Mouse (Mus musculus): ENCODE data around the gene Polr1c. TPM values are rescaled to one million over a fixed set of nuclear protein-coding genes. Genes with fewer than 3 reads are reported as not detected.

Gene Polr1c
- polyA plus RNA-seq, 1 experiment from 2014 or later = 104 TPM

- no peaks in the 10 kb centered on the region for H3K9me3 ChIP-seq (replicated peaks)
- no peaks in the 10 kb centered on the region for H3K27me3 ChIP-seq
- WGBS = 90% methylated on average over 10 of the region's 10 CpGs
- peaks cover 5% of the 10 kb centered on the region; the same call in 1 of the 2 replicates for H3K4me1 ChIP-seq
- no peak overlapping the region for H3K4me2 ChIP-seq
- no peak overlapping the region for H3K4me3 ChIP-seq (replicated peaks)
- H3K27ac ChIP-seq = no peak overlapping the region
- H3K9ac ChIP-seq = no peak overlapping the region
- peaks cover 87% of the 10 kb centered on the region for H3K36me3 ChIP-seq
- ATAC-seq (replicated peaks; ENCODE audit: low FRiP score) = no peak
Observed at GRCm38 (mm10) chr17:46275506-46275905, 27.7 kb upstream of the Polr1c start.

GRCm38 (mm10) chr17:46275034-46275433, 27.2 kb upstream of the Polr1c start:
- no peak overlapping the region for H3K27ac ChIP-seq
- no peak overlapping the region for H3K4me3 ChIP-seq (replicated peaks)
- ATAC-seq (replicated peaks; ENCODE audit: low FRiP score) = no peak
- 0 out of 2 replicates have a peak, but pooled peaks cover 2% of the 10 kb centered on the region for H3K4me1 ChIP-seq
- 94% methylated on average over 6 of the region's 6 CpGs for WGBS
- peaks cover 87% of the 10 kb centered on the region for H3K36me3 ChIP-seq
- no peaks in the 10 kb centered on the region for H3K27me3 ChIP-seq
- H3K4me2 ChIP-seq = no peak overlapping the region
- H3K9me3 ChIP-seq (replicated peaks) = no peaks in the 10 kb centered on the region
- no peak overlapping the region for H3K9ac ChIP-seq

GRCm38 (mm10) chr17:46274465-46274864, 26.6 kb upstream of the Polr1c start:
- 50% methylated on average over 6 of the region's 6 CpGs for WGBS

GRCm38 (mm10) chr17:46273803-46274236, 26.0 kb upstream of the Polr1c start:
- Histone ChIP-seq H3K4me2 (no peak overlapping the region), H3K4me1 (0 out of 2 replicates have a peak, but pooled peaks cover 5% of the 10 kb centered on the region), H3K36me3 (peaks cover 87% of the 10 kb centered on the region), H3K9ac (no peak overlapping the region), H3K4me3 (replicated peaks) (no peak overlapping the region), H3K27me3 (no peaks in the 10 kb centered on the region), H3K27ac (no peak overlapping the region), H3K9me3 (replicated peaks) (no peaks in the 10 kb centered on the region)
- no peak for ATAC-seq (replicated peaks; ENCODE audit: low FRiP score)
- WGBS = 63% methylated on average over 1 of the region's 1 CpGs

More at GRCm38 (mm10) chr17:46274465-46274864, 26.6 kb upstream of the Polr1c start:
- Histone ChIP-seq H3K4me1 (0 out of 2 replicates have a peak, but pooled peaks cover 5% of the 10 kb centered on the region), H3K9me3 (replicated peaks) (no peaks in the 10 kb centered on the region), H3K27ac (no peak overlapping the region), H3K4me2 (no peak overlapping the region), H3K4me3 (replicated peaks) (no peak overlapping the region), H3K27me3 (no peaks in the 10 kb centered on the region), H3K9ac (no peak overlapping the region), H3K36me3 (peaks cover 87% of the 10 kb centered on the region)
- no peak for ATAC-seq (replicated peaks; ENCODE audit: low FRiP score)

GRCm38 (mm10) chr17:46272675-46273074, 24.8 kb upstream of the Polr1c start:
- no peak for ATAC-seq (replicated peaks; ENCODE audit: low FRiP score)
- no peaks in the 10 kb centered on the region for H3K27me3 ChIP-seq
- no peak overlapping the region for H3K4me2 ChIP-seq
- WGBS = 80% methylated on average over 5 of the region's 5 CpGs
- peaks cover 84% of the 10 kb centered on the region for H3K36me3 ChIP-seq
- H3K9me3 ChIP-seq (replicated peaks) = no peaks in the 10 kb centered on the region
- H3K9ac ChIP-seq = no peak overlapping the region
- 0 out of 2 replicates have a peak, but pooled peaks cover 5% of the 10 kb centered on the region for H3K4me1 ChIP-seq
- no peak overlapping the region for H3K4me3 ChIP-seq (replicated peaks)
- no peak overlapping the region for H3K27ac ChIP-seq

GRCm38 (mm10) chr17:46272058-46272457, 24.2 kb upstream of the Polr1c start:
- Histone ChIP-seq H3K27me3 (no peaks in the 10 kb centered on the region), H3K27ac (no peak overlapping the region), H3K4me2 (no peak overlapping the region), H3K9me3 (replicated peaks) (no peaks in the 10 kb centered on the region), H3K4me3 (replicated peaks) (no peak overlapping the region), H3K36me3 (peaks cover 82% of the 10 kb centered on the region), H3K4me1 (peaks cover 8% of the 10 kb centered on the region; the same call in 1 of the 2 replicates), H3K9ac (no peak overlapping the region)
- no peak for ATAC-seq (replicated peaks; ENCODE audit: low FRiP score)
- 88% methylated on average over 2 of the region's 2 CpGs for WGBS

- H3K27me3 ChIP-seq = no peaks in the 10 kb centered on the region
- no peak overlapping the region for H3K4me2 ChIP-seq
- 80% methylated on average over 19 of the region's 19 CpGs for WGBS
- H3K9me3 ChIP-seq (replicated peaks) = no peaks in the 10 kb centered on the region
- H3K27ac ChIP-seq = no peak overlapping the region
- peaks cover 18% of the 10 kb centered on the region for H3K4me1 ChIP-seq
- H3K4me3 ChIP-seq (replicated peaks) = no peak overlapping the region
- peaks cover 85% of the 10 kb centered on the region for H3K36me3 ChIP-seq
- no peak for ATAC-seq (replicated peaks; ENCODE audit: low FRiP score)
- H3K9ac ChIP-seq = no peak overlapping the region
Observed at GRCm38 (mm10) chr17:46269771-46270534, 22.1 kb upstream of the Polr1c start.

- H3K4me2 ChIP-seq = no peak overlapping the region
- H3K36me3 ChIP-seq = peaks cover 87% of the 10 kb centered on the region
- no peak overlapping the region for H3K9ac ChIP-seq
- WGBS = 75% methylated on average over 10 of the region's 10 CpGs
- no peaks in the 10 kb centered on the region for H3K9me3 ChIP-seq (replicated peaks)
- H3K27ac ChIP-seq = no peak overlapping the region
- H3K27me3 ChIP-seq = no peaks in the 10 kb centered on the region
- ATAC-seq (replicated peaks; ENCODE audit: low FRiP score) = no peak
- no peak overlapping the region for H3K4me3 ChIP-seq (replicated peaks)
- H3K4me1 ChIP-seq = peaks cover 18% of the 10 kb centered on the region
Observed at GRCm38 (mm10) chr17:46268026-46268720, 20.3 kb upstream of the Polr1c start.

- Histone ChIP-seq H3K4me3 (replicated peaks) (no peak overlapping the region), H3K36me3 (peaks cover 88% of the 10 kb centered on the region), H3K9ac (no peak overlapping the region), H3K9me3 (replicated peaks) (no peaks in the 10 kb centered on the region), H3K4me2 (no peak overlapping the region), H3K4me1 (peaks cover 18% of the 10 kb centered on the region), H3K27ac (no peak overlapping the region), H3K27me3 (no peaks in the 10 kb centered on the region)
- 82% methylated on average over 7 of the region's 7 CpGs for WGBS
- ATAC-seq (replicated peaks; ENCODE audit: low FRiP score) = no peak
Observed at GRCm38 (mm10) chr17:46267511-46267910, 19.7 kb upstream of the Polr1c start.

GRCm38 (mm10) chr17:46266986-46267385, 19.1 kb upstream of the Polr1c start:
- H3K27me3 ChIP-seq = no peaks in the 10 kb centered on the region
- H3K27ac ChIP-seq = peak overlapping the region; percentile 16; the same call in 1 of the 2 replicates
- H3K36me3 ChIP-seq = peaks cover 91% of the 10 kb centered on the region
- 42% methylated on average over 6 of the region's 6 CpGs for WGBS
- H3K9ac ChIP-seq = no peak overlapping the region
- no peak overlapping the region for H3K4me3 ChIP-seq (replicated peaks)
- peaks cover 18% of the 10 kb centered on the region for H3K4me1 ChIP-seq
- no peaks in the 10 kb centered on the region for H3K9me3 ChIP-seq (replicated peaks)
- no peak overlapping the region for H3K4me2 ChIP-seq
- ATAC-seq (replicated peaks; ENCODE audit: low FRiP score) = no peak

- Histone ChIP-seq H3K4me3 (replicated peaks) (no peak overlapping the region), H3K9ac (no peak overlapping the region), H3K4me1 (peaks cover 18% of the 10 kb centered on the region), H3K36me3 (peaks cover 91% of the 10 kb centered on the region), H3K27ac (peak overlapping the region; percentile 16), H3K27me3 (no peaks in the 10 kb centered on the region), H3K9me3 (replicated peaks) (no peaks in the 10 kb centered on the region), H3K4me2 (no peak overlapping the region)
- ATAC-seq (replicated peaks; ENCODE audit: low FRiP score) = 0 out of 2 replicates have a peak, but pooled peaks have one; percentile 37
- WGBS = 26% methylated on average over 14 of the region's 14 CpGs
Observed at GRCm38 (mm10) chr17:46265918-46266618, 18.2 kb upstream of the Polr1c start.

- Histone ChIP-seq H3K27ac (no peak overlapping the region), H3K9ac (no peak overlapping the region), H3K36me3 (peaks cover 91% of the 10 kb centered on the region), H3K4me1 (peaks cover 18% of the 10 kb centered on the region), H3K9me3 (replicated peaks) (no peaks in the 10 kb centered on the region), H3K27me3 (no peaks in the 10 kb centered on the region), H3K4me3 (replicated peaks) (no peak overlapping the region), H3K4me2 (no peak overlapping the region)
- no peak for ATAC-seq (replicated peaks; ENCODE audit: low FRiP score)
- WGBS = 83% methylated on average over 12 of the region's 12 CpGs
Observed at GRCm38 (mm10) chr17:46265502-46265901, 17.6 kb upstream of the Polr1c start.
